Mouse (Mus musculus) liver, adult 2 months (tissue): ENCODE data around the gene Kctd2.

Experiments
- CTCF ChIP-seq: fragments of 200-500 bp; IDR thresholded peaks from 2 replicates; pipeline ENCODE4 v1.5.1; 2011; ENCODE audit warnings: low read depth, low read length, control low read depth
- POLR2A ChIP-seq: fragments of 200-500 bp; IDR thresholded peaks from 2 replicates; pipeline ENCODE4 v1.6.1; 2011; ENCODE audit warnings: low read length, control low read depth; ENCODE audit not compliant: insufficient read depth; ENCODE audit errors: extremely low read depth

DNA sequence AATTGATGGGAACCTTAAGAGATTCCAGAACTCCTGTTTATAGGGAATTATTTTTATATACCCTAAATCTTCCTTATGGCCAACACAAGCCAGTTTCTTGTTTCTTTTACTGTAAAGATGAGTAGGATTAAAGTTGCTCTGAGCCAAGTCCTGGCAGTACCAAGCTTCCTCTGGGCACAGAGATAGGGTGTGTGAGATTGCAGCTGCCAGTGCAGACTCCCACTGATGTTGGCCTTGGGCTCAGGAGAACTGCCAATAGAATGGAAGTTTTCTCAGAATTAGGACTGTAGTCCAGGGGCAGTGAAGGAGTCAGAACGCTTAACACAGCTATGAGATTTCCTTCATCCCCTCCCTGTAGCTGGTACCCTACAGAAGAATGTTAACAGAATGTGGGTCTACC, 1.4 kb downstream of the Kctd2 start:
- TF ChIP-seq CTCF, result no peak
- TF ChIP-seq POLR2A, result no peak
